Mouse (Mus musculus) ovary, postnatal 10 days (tissue): ENCODE measurements around the gene Got2.
"Not testable (repeated sequence)": the region's sequence is repeated elsewhere in the genome, so short reads cannot be mapped to it uniquely, and the experiment has no call there.

Experiments
- DNase-seq: peaks from one replicate; pipeline ENCODE4 v3.0.0; 2022; ENCODE audit warnings: low spot score

The Got2 gene

GRCm38 (mm10) chr8:95871690-95872089, 16.7 kb downstream of the Got2 start:
- no peak for DNase-seq

GRCm38 (mm10) chr8:95864851-95865250, 23.5 kb downstream of the Got2 start:
- DNase-seq: not testable (repeated sequence)

- not testable (repeated sequence) for DNase-seq
Measured at GRCm38 (mm10) chr8:95863761-95864440, 24.4 kb downstream of the Got2 start.

GRCm38 (mm10) chr8:95854174-95854573, 34.2 kb downstream of the Got2 start:
- DNase-seq: no peak

- DNase-seq: peak; percentile 39
Measured at GRCm38 (mm10) chr8:95853102-95853843, 35.1 kb downstream of the Got2 start, which contains the start of gene Slc38a7. Gene Slc38a7, minus strand, starts transcription at chr8:95853539.

GRCm38 (mm10) chr8:95852290-95852689, 36.1 kb downstream of the Got2 start:
- no peak for DNase-seq

GRCm38 (mm10) chr8:95850326-95850725, 38.0 kb downstream of the Got2 start:
- no peak for DNase-seq

GRCm38 (mm10) chr8:95848734-95849464, 39.4 kb downstream of the Got2 start:
- no peak for DNase-seq

- DNase-seq: no peak
Measured at GRCm38 (mm10) chr8:95848061-95848551, 40.2 kb downstream of the Got2 start.

GRCm38 (mm10) chr8:95845026-95845425, 43.3 kb downstream of the Got2 start:
- DNase-seq: no peak

- no peak for DNase-seq
Measured at GRCm38 (mm10) chr8:95843968-95844367, 44.4 kb downstream of the Got2 start.

GRCm38 (mm10) chr8:95841436-95841835, 46.9 kb downstream of the Got2 start:
- DNase-seq: no peak

- DNase-seq: no peak
Measured at GRCm38 (mm10) chr8:95839289-95839688, 49.1 kb downstream of the Got2 start.

- no peak for DNase-seq
Measured at GRCm38 (mm10) chr8:95837266-95837665, 51.1 kb downstream of the Got2 start.

- no peak for DNase-seq
Measured at GRCm38 (mm10) chr8:95835891-95836290, 52.5 kb downstream of the Got2 start.

GRCm38 (mm10) chr8:95833435-95833984, 54.8 kb downstream of the Got2 start:
- no peak for DNase-seq

GRCm38 (mm10) chr8:95832603-95833434, 55.5 kb downstream of the Got2 start:
- DNase-seq: peak; percentile 72

- no peak for DNase-seq
Measured at GRCm38 (mm10) chr8:95830144-95830543, 58.2 kb downstream of the Got2 start.

GRCm38 (mm10) chr8:95825162-95825561, 63.2 kb downstream of the Got2 start, which contains the start of gene Sap18b:
Gene Sap18b, plus strand, starts transcription at chr8:95825346.
- not testable (repeated sequence) for DNase-seq

- no peak for DNase-seq
Measured at GRCm38 (mm10) chr8:95822699-95823098, 65.6 kb downstream of the Got2 start.

- no peak for DNase-seq
Measured at GRCm38 (mm10) chr8:95822096-95822495, 66.3 kb downstream of the Got2 start.
